Mouse (Mus musculus) hindlimb bud, embryonic 11.5 days (tissue): ENCODE results near the gene Kctd18.
A peak's percentile ranks its signal among the peaks of the same experiment; 100 is the strongest.
"Not testable (repeated sequence)": the region's sequence is repeated elsewhere in the genome, so short reads cannot be mapped to it uniquely, and the experiment has no call there.

Experiments used
- DNase-seq: peaks from one replicate; pipeline ENCODE4 v3.0.0-alpha.2; 2012; ENCODE audit warnings: low read depth, low spot score; ENCODE audit errors: extremely low spot score

Kctd18 gene

GRCm38 (mm10) chr1:58018856-58019255, at the start of gene Kctd18:
Kctd18 (minus strand) TSS chr1:58018956.
- DNase-seq, result no peak

- no peak for DNase-seq
Observed at GRCm38 (mm10) chr1:58065606-58066005, 46.9 kb upstream of the Kctd18 start.

- no peak for DNase-seq
Observed at GRCm38 (mm10) chr1:58065151-58065550, 46.4 kb upstream of the Kctd18 start.

- no peak for DNase-seq
Observed at GRCm38 (mm10) chr1:58062131-58062530, 43.4 kb upstream of the Kctd18 start.

GRCm38 (mm10) chr1:58058846-58059245, 40.1 kb upstream of the Kctd18 start:
- no peak for DNase-seq

GRCm38 (mm10) chr1:58056939-58057338, 38.2 kb upstream of the Kctd18 start:
- DNase-seq, result no peak

- no peak for DNase-seq
Observed at GRCm38 (mm10) chr1:58056074-58056807, 37.5 kb upstream of the Kctd18 start.

- no peak for DNase-seq
Observed at GRCm38 (mm10) chr1:58055598-58055997, 36.8 kb upstream of the Kctd18 start.

GRCm38 (mm10) chr1:58049126-58049525, 30.4 kb upstream of the Kctd18 start:
- no peak for DNase-seq

GRCm38 (mm10) chr1:58046721-58047290, 28.1 kb upstream of the Kctd18 start:
- no peak for DNase-seq

GRCm38 (mm10) chr1:58045546-58045945, 26.8 kb upstream of the Kctd18 start:
- DNase-seq, result no peak

- DNase-seq, result no peak
Observed at GRCm38 (mm10) chr1:58045076-58045475, 26.3 kb upstream of the Kctd18 start.

- not testable (repeated sequence) for DNase-seq
Observed at GRCm38 (mm10) chr1:58037306-58037705, 18.6 kb upstream of the Kctd18 start.

- DNase-seq, result peak; percentile 42
Observed at GRCm38 (mm10) chr1:58031160-58031769, 12.5 kb upstream of the Kctd18 start.

- no peak for DNase-seq
Observed at GRCm38 (mm10) chr1:58030156-58030871, 11.6 kb upstream of the Kctd18 start.

- no peak for DNase-seq
Observed at GRCm38 (mm10) chr1:58029636-58030117, 10.9 kb upstream of the Kctd18 start, which contains the start of gene Aox1. Aox1 (plus strand) TSS chr1:58029931.

- DNase-seq, result no peak
Observed at GRCm38 (mm10) chr1:58027707-58028106, 9.0 kb upstream of the Kctd18 start.

- DNase-seq, result not testable (repeated sequence)
Observed at GRCm38 (mm10) chr1:58006388-58006787, 12.4 kb downstream of the Kctd18 start.

- DNase-seq, result no peak
Observed at GRCm38 (mm10) chr1:57998146-57998545, 20.6 kb downstream of the Kctd18 start.

- DNase-seq, result no peak
Observed at GRCm38 (mm10) chr1:57996133-57996615, 22.6 kb downstream of the Kctd18 start.
